Mouse (Mus musculus): ENCODE measurements around the gene Tlr5.

Gene Tlr5

DNA sequence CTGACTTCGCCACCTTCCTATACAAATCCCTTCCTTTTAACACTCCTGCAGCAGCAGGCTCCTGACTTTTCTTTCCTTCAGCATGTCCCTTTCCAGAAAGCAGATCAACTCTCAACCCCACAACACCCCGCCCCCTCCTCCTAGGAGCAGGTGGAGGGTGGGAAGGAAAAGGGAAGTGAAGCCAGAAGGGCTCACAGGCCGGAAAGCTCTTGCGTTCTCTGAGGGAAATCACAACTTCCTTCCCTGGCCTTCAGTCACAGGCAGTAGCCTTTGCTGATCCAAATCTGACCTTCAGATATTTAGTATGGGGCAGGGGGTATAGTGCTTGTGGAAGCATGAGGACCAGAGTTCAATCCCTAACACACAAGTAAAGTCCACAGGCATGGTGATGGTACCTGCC lies 921 bp upstream of the Tlr5 start:
- DNase-seq (ENCODE audit: low read depth, low spot score): no peak

DNA sequence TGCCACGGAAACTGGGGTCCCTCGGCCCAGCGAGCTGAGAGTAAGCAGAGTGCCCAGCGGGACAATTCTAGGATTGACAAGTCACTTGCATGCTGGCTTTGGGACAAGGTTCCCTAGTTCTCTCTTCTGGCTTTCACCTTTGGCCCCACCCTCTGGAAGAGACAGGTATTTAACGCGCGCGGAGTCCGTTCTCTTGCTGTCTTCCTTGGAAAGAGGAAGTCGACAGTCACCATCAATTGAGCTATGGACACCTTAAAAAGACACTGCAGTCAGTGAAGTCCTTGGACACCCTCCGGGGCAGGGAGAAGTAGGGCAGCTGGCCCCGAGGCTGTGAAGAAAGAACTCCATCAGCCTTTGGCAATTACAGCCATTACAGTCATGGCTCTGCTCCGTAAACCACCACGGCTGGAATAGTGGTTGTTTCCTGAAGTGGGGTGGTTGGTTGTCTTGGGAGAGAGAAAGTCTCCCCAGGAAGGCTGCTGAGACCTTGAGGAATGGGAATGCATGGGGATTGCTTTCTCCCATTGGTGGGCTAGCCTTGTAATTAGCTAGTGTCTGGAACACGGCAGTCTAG lies 546 bp downstream of the Tlr5 start:
- peak; percentile 15 for DNase-seq (ENCODE audit: low read depth, low spot score)

DNA sequence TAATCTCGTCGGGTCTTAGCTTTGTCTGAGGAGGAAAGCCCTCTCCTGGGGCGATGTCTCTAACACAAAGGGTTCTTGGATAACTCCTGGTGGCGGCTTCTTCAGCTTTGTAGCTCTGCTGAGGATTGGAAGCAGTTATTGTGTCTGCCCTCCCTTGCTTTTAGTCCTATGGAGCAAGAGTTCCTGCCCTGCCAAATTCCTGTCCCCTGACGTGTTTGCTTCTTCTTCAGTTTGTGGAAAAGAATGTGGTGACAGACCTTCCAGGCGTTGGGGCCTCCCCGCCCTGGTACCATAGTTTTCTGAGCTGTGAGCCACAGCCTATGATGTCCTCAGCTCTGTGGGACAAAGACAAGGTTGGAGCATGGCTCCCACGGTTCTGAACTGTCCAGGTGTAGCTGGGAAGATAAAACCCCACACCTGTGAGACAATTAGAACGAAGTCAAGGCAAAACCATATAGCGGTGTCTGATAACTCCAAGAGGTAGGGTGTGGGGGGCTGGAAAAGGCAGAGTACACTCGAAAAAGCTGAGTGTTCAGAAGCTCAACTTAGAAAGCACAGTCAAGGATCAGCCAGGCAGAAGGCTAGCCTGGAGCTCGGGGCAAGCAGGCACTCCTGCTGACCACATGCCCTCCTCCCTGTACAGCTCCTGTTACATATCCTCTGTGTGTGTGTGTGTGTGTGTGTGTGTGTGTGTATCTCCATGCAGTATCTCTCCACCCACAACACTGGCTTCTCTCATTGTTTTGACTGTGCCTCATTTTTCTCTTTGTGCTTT lies 1.8 kb downstream of the Tlr5 start:
- DNase-seq (ENCODE audit: low read depth, low spot score): no peak

DNA sequence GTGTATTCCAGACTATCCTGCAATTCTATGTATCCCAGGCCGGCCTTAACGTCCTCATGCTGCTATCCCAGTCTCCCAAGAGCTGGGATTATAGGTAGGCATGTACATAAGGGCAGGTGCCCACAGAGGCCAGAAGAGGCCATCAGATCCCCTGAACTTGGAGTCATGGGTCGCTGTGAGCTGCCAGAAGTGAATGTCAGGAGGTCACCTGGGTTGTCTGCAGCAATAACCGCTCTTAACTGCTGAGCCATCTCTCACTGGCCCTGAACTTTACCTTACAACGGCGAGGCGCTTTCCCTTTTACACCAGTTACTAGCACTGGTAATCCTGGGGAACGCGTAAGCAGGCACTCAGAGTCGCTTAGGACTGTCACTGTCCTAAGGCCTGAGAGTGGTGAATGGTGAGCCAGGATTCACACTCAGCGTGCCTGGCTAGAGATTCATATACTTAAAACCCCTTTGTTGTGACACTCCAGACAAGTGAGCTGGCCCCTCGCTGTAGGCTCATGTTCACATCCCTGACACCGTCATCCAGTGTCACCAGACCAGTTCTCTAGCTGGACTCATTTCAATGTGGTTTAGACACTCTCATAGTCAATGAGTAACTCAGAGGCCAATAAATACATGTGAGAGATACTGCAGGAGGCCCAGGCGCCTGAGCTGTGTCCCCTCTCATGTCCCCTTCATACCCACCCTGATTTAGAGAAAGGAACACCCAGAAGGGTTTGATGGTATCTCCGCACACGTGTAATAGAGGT lies 2.6 kb downstream of the Tlr5 start:
- no peak for DNase-seq (ENCODE audit: low read depth, low spot score)

DNA sequence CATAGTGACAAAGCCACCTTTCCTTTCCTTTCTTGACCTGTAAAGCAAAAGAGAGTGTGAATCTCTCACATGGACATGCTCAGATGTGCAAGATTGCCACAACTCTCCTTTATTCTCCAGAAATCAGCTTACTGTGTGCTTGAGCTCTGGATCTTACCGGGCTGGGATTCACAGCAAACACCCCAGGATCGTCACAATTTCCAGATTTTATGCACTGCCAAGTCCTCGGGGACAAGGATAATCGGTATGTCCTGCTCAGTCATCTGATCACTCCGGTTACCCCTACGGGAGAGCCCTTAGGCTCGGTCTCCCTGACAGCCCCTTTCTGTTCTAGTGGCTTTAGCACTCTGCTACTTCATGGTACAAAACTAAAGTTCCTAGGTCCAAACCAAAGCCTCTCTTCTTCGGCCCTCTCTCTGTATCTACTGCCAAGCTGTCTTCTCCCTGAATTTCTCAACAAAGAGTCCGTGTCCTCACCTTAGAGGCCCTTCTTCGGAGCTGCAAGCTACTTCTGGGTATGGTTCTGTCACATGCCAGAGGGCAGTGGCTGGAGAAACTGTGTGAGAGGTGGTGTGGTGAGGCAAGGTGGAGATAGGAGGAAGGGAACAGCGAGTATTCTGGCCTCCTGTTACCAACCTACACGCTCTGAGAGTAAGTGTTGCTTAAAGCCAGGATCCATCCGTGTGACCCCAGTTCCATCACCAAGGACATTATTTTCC lies 3.4 kb downstream of the Tlr5 start:
- DNase-seq (ENCODE audit: low read depth, low spot score): no peak

DNA sequence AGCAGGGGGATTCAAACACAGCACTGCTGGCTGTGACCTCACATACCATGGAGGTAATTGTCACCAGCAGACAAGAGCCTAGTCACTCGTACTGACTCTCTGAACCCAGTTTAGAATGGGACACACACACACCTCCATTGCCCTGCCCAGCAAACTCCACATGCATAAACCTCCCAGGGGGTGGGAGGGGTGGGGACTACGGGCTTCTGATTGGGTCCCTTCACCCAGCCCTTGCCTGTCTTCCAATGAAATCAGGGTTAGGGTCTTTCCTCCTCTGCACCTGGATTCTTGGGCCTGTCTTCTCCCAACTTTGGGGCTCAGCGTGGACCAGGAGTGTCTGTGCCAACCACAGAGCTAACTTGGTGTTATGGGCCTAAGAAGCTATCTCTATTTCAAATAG lies 4.2 kb downstream of the Tlr5 start:
- DNase-seq (ENCODE audit: low read depth, low spot score): no peak

DNA sequence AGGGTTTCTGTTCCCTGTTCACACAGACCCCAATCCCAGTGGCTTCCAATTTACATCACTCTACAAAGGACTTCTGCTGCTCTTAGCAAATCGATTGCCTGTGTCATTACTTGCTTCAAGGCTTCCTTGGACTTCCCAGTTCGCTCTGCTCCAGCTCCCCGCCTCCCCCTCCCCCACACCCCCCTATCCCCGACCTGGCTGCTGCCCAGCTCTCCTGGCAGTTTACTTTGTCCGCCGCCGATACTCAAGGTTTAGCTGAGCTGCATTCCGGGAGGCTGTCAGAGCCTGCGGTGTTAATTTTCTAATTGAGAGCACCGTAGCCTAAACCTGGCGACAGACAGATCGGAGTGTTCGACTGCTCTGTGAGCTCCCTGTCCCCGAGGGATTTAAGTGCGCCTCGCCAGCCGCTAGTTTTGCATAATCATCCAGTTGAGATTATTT lies 4.7 kb downstream of the Tlr5 start:
- no peak for DNase-seq (ENCODE audit: low read depth, low spot score)

DNA sequence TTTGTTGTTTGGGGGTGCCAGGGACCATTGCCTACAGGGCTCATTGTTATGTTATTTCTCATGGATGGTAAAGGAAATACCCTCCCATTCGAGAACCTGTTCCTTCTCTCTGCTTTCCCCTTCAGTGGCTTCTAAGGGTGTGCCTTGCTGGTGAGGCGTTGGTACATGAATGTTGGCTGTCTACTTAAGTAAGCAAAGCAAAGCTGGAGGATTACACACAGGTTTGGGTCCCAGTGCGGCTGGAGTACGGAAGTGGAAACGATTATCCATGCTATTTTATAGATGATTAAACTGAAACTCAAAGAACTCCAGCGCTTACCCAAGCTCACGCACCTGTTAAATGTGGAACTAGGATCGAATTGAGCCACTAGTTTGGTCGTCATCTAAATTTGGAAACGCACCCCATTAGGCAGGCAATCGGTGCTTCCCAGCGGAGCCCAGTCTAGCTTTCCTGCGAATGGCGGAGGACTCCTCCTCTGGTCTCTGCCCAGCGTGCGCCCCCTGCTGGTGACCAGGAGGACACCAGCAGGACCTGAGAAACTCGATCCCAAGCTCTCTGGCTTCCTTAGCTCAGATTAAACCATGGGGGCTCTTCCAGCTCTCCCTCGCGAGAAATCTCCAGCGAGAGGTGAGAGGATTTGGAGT lies 5.3 kb downstream of the Tlr5 start:
- DNase-seq (ENCODE audit: low read depth, low spot score): peak; percentile 87

DNA sequence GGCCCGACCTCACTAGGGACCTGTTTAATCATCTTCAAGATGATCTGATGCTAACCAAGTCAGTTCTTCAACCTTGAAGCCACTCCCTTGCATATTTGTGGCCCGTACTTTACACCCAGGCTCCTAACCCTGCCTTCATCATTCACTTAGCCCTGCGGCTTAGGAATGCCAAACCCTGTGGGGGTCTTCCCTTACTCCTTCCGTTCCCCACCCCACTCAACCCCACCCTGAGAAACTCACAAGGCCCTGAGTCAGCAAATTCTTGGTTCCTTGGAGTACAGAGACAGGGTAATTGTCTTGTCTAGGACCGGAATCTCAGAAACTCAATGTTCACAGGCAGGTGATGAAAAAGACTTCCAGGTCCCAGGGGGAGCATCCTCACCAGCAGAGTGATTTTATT lies 6.5 kb downstream of the Tlr5 start:
- DNase-seq (ENCODE audit: low read depth, low spot score): no peak

DNA sequence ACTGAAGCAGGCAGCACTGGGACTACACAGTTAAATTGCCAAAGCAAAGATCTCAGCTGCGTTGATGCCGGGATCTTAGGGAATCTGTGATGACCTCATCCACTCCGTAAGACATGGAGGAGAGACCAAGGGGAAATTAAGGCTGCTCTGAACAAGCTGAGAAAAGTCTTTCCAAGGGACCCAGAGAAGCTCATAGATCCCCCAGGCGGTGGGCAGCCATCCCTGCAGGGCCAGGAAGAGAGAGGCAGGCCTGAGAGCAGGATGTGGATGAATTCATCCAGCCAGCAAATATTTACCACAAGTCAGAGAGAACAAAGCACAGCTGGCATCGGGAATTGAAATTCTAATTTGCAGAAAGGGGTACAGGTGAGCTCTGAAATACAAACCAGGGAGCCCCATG lies 8.7 kb downstream of the Tlr5 start:
- no peak for DNase-seq (ENCODE audit: low read depth, low spot score)

DNA sequence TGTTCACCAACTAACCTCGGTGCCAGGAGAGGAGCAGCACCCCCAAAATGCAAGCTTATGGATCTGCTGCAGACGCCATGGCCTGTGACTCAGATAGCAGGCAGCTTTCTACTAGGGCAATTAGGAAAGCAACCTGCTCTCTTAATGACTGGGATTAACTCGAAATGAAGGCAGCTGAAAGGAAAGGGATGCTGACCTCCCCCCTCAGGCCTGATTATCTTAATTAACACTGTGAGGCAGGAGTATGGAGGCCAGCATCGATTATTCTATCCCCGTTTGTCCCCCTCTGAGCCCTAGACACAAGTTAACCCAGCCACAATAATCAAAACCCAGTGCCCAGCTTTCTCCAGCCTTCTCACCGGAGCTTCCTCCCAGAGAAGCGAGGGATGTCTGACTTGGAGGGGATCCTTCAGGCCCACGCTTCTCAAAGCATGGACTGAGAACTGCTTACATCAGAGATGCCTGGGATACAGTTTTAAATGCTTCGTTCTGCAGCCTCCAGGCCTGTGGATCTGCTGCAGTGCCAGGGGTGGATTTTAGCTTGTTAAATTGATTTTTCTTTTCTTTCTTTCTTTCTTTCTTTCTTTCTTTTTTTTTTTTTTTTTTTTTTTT lies 10.4 kb downstream of the Tlr5 start:
- no peak for DNase-seq (ENCODE audit: low read depth, low spot score)

DNA sequence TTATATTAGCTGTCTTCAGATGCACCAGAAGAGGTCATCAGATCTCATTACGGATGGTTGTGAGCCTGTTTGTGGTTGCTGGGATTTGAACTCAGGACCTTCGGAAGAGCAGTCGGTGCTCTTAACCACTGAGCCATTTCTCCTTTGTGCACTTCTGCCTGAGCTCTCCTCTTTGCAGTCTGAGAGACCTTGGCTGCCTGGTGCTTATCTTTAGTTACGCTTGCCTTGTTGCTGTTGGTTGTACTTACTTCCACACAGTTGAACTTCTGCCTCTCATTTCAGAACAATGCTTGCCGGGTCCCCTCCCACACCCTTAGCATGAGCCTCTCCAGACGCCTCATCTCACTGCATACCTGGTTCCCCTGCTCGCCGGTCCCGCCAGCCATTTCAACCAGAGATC lies 14.1 kb downstream of the Tlr5 start:
- DNase-seq (ENCODE audit: low read depth, low spot score): no peak

DNA sequence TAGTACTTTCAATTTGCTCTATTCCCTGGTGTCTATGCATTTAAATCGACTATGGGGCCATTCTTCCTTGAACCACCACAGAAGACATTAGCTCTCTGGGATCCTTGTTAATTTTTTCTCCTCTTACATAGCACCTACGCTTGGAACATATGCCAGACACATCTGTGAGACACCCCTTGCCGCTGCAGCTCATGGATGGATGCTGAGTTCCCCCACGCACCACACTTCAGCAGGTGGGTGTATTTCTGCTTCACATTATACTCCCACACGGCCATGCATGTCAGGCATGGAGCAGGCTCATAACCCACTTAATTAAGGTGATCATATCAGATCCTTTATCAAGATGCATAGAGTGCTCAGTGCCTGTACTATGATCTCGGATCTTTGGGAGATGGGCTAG lies 17.7 kb downstream of the Tlr5 start:
- DNase-seq (ENCODE audit: low read depth, low spot score): no peak

DNA sequence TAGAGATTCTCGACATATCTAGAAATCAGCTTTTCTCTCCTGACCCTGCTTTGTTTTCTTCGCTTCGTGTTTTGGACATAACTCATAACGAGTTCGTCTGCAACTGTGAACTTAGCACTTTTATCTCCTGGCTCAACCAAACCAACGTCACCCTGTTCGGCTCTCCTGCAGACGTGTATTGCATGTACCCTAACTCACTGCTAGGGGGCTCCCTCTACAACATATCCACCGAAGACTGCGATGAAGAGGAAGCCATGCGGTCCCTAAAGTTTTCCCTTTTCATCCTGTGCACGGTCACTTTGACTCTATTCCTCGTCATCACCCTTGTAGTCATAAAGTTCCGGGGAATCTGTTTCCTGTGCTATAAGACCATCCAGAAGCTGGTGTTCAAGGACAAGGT lies 20.2 kb downstream of the Tlr5 start:
- DNase-seq (ENCODE audit: low read depth, low spot score): no peak

DNA sequence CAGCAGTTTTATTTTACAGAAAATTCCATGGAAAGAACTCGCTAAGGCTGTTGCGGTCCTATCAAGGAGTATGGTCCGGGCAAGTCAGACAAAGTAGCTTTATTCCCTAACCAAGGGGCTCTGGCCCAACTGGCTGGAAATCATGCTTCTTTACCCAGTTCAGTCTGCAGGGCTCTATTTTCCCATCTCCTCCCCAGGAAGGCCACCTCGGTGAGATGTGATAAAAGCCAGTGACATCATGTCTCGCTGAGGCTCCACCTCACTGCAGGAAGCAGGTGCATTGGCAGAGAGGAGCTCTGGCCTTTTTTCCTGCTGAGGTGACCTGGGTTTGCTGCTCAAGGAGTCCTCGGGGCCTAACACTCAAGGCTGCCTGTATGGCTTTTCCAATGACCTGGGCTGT lies 26.1 kb downstream of the Tlr5 start:
- DNase-seq (ENCODE audit: low read depth, low spot score): no peak

DNA sequence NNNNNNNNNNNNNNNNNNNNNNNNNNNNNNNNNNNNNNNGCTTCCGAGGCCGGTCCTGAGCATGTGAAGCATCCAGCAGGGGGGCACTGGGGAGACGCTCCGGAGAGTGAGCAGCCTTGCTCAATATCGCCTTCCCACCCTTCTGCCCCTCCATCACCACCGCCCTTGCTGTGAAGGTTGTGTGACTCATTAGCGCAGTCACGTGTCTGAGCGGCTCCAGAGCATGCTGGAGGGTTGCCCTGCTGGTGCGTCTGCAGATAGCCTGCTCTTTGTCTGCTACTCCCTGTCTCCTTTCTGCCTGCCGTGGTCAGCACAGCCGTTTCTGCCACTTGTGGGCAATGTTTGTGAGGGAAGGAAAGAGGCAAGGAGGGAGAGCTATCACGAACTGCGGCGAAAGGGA lies 28.4 kb downstream of the Tlr5 start:
- peak; percentile 94 for DNase-seq (ENCODE audit: low read depth, low spot score)

DNA sequence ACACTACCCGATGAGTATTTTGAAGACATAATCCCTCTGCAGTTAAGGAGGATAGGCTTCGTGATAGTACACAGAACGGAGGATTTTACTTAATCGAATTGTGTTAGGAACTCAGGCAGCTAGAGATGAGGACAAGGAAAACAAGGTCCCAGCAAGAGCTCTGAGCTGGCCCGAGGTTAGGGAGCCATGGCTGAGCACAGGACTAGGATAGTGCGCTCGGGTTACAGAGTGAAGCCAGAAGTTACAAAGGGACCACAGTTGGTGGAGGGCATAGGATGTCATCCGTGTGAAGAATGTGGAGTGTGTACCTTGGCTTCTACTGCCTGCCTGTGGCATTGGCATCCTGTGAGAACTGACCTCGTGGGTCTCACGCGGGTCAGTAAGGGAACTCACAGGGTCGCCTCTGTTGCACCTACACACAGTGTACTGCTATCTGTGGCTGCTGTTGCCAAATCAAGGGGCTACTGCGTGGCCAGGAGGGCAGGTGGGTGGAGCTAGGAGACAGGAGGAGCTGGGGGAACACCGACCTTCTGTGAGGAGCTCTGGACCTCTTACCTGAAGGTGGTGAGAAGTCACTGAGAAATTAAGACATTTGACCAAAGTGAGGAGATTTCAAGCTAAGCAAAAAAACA lies 29.0 kb downstream of the Tlr5 start:
- DNase-seq (ENCODE audit: low read depth, low spot score): peak; percentile 7

DNA sequence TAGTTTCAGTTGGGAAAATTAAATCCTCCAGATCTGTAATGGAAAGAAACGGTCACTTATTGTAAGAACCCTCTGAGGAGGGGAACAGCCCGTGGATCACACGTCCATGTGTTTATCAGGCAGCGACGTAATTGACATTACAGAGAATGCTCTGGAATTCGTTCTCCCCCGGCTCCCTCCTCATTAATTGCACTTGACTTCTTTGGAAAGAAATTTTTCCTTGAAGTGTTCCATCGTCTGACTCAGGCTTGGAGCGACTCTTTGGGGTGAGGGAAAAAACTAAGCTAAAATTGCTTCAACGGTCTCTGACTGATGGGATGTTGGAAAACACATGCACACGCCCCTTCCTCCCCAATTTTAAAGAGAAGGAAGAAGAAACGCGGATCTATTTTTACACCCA lies 31.7 kb downstream of the Tlr5 start:
- DNase-seq (ENCODE audit: low read depth, low spot score): no peak

DNA sequence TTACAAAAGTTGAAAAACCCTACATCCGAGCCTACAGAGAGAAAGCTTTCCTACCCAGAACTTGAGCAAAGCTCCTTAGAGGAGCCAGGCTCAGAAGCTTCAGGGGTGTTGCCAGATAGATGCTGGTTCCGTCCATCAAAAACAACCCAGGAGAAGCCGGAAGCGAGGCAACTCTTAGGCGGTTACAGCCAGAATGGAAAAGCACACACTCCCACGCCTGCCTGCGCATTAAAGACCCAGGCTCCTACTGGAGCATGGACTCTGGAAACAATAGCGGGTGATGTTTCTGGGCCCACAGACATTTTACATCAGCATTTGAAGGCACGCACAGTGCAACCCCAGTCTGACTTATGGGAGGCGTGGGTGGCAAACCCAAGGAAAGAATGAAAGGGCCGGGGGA lies 32.2 kb downstream of the Tlr5 start:
- no peak for DNase-seq (ENCODE audit: low read depth, low spot score)

DNA sequence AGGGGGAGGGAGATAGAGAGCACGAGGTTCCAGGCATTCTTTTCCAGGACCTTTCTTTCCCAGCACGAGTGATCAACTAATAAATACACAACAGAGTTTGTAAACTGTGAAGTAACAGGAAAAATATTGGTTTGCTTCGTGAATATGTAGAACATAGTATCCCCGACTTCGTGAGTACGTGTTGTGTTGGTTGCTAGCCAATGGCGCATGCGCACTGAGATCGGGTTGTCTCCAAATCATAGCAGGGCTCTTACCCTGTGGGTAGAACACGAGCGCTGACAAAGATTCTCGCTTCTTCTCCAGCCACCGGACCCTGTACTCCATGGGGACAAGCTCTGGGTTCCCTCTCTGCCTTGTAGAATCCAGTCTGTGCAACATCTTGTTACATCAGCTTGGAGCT lies 33.2 kb downstream of the Tlr5 start:
- DNase-seq (ENCODE audit: low read depth, low spot score): no peak

DNA sequence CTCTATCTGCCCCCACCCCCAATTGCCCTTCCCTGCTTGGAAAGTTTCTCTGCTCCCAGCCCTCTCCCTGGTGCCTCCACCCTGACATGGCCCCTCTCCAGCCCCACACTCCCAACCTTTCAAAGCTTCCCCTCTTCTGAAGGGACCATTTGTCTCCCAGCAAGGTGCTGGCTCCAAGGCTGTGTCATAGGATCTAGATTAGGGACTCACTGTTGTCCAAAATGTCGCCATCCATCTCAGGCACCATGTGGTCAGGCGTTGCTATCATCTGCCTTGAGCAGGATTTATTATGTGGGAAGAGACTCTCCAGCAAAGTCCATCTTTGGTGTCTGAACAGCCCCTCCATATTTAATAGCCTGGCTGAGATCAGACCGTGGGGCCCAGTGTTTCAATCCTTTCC lies 34.1 kb downstream of the Tlr5 start:
- DNase-seq (ENCODE audit: low read depth, low spot score): no peak

All from CD4-positive, CD25-positive, alpha-beta regulatory T cell, adult 2 months (primary cell).